17 mouse cellular contexts compared by ENCODE assay signal in genomic region chr16:23361434-23361970, GRCm38 (mm10).
DNase-seq lines count a peak whose midpoint lies in the region; ATAC-seq and TF ChIP-seq lines count a peak whose summit lies in the region.
"Had no signal": no experiment of that assay in that cellular context is flagged by ENCODE, and none has a peak within 500 bp of the region (broad histone marks: within the 10 kb centered on the region; RNA-seq: fewer than 3 reads in every experiment).

No protein-coding gene starts in this region.

- ATAC-seq in limb, embryonic 15.5 days (ENCODE audit: insufficient number of reproducible peaks, low FRiP score, low TSS enrichment, low read depth), result no peak
- ATAC-seq: forebrain, postnatal 0 days; hindbrain, postnatal 0 days had no signal

- intact Hi-C loops in heart, adult 2 months (cut with DNase I), result no loop called here

- H3K79me2 ChIP-seq in heart, adult 2 months (replicated peaks; ENCODE audit: control insufficient read depth, insufficient read depth, low read length), result no peaks in the 10 kb centered on the region

- H3K27me3 ChIP-seq in heart, adult 2 months (ENCODE audit: control insufficient read depth, insufficient read depth, low read length), result no peaks in the 10 kb centered on the region
- H3K27me3 ChIP-seq in limb, embryonic 15.5 days, result no peaks in the 10 kb centered on the region
- H3K27me3 ChIP-seq: forebrain, embryonic 13.5 days; heart, embryonic 12.5 days; hindbrain, embryonic 13.5 days had no signal

- H3K4me2 ChIP-seq in limb, embryonic 15.5 days, result no peak overlapping the region
- H3K4me2 ChIP-seq: forebrain, embryonic 13.5 days; heart, embryonic 12.5 days; hindbrain, embryonic 13.5 days had no signal

- TF ChIP-seq POLR2A in heart, adult 2 months (IDR thresholded peaks at IDR 0.05; ENCODE audit: insufficient read depth, low read depth, low read length), result no peak

- no peak overlapping the region for H3K4me3 ChIP-seq in heart, adult 2 months
- no peak overlapping the region for H3K4me3 ChIP-seq in limb, embryonic 15.5 days
- H3K4me3 ChIP-seq: embryonic facial prominence, embryonic 10.5 days; forebrain, embryonic 13.5 days; heart, embryonic 12.5 days; hindbrain, embryonic 13.5 days had no signal

- TF ChIP-seq EP300 in heart, adult 2 months (IDR thresholded peaks at IDR 0.05; ENCODE audit: insufficient read depth, low read depth, low read length), result no peak

- H3K4me1 ChIP-seq in heart, adult 2 months (ENCODE audit: control insufficient read depth, insufficient read depth, low read length), result peaks cover 3% of the 10 kb centered on the region
- no peaks in the 10 kb centered on the region for H3K4me1 ChIP-seq in limb, embryonic 15.5 days
- H3K4me1 ChIP-seq: embryonic facial prominence, embryonic 10.5 days; forebrain, embryonic 13.5 days; heart, embryonic 12.5 days; hindbrain, embryonic 13.5 days had no signal

- TF ChIP-seq CTCF in heart, adult 2 months (IDR thresholded peaks at IDR 0.05), result no peak

- 61% methylated on average over 3 of the region's 3 CpGs for WGBS in heart, adult 2 months
- WGBS in limb, embryonic 15.5 days, result 67% methylated on average over 3 of the region's 3 CpGs

- no peaks in the 10 kb centered on the region for H3K36me3 ChIP-seq in heart, adult 2 months (ENCODE audit: control insufficient read depth, insufficient read depth, low read length)
- H3K36me3 ChIP-seq in limb, embryonic 15.5 days, result peaks cover 16% of the 10 kb centered on the region

- H3K9me3 ChIP-seq in limb, embryonic 15.5 days, result no peaks in the 10 kb centered on the region
- H3K9me3 ChIP-seq: embryonic facial prominence, embryonic 10.5 days; forebrain, embryonic 13.5 days; heart, embryonic 12.5 days; hindbrain, embryonic 13.5 days had no signal

- DNase-seq in gastrocnemius, postnatal 25 days, result peak; percentile 29
- no peak for DNase-seq in gastrocnemius, postnatal 10 days
- peak; percentile 13 for DNase-seq in heart, postnatal 4 days
- no peak for DNase-seq in heart, adult 2 months
- DNase-seq in spleen, adult 18-20 months, result no peak
- DNase-seq: adrenal gland, adult 8-10 months; adrenal gland, postnatal 36 days; cerebellum, adult 2 months; cerebellum, postnatal 10 days; forebrain, postnatal 0 days; kidney, adult 11 months had no signal

- no peak overlapping the region for H3K27ac ChIP-seq in heart, adult 2 months
- peak overlapping the region; percentile 9; the same call in 1 of the 2 replicates for H3K27ac ChIP-seq in limb, embryonic 15.5 days
- H3K27ac ChIP-seq: embryonic facial prominence, embryonic 10.5 days; forebrain, embryonic 13.5 days; hindbrain, embryonic 13.5 days; hindbrain, postnatal 0 days had no signal

- no peak overlapping the region for H3K9ac ChIP-seq in heart, adult 2 months (ENCODE audit: low read depth, low read length)
- H3K9ac ChIP-seq in limb, embryonic 15.5 days, result no peak overlapping the region
- H3K9ac ChIP-seq: forebrain, embryonic 13.5 days; forebrain, postnatal 0 days; heart, embryonic 12.5 days; hindbrain, embryonic 13.5 days had no signal

Comparison
In these comparisons a context has a peak if more than half of its experiments do, and no peak if none do; other contexts are left out.
1. DNase-seq: peak in gastrocnemius, postnatal 25 days (single experiment) and heart, postnatal 4 days (single experiment); none in gastrocnemius, postnatal 10 days (single experiment), heart, adult 2 months (0 of 2) and spleen, adult 18-20 months (0 of 2).